Mouse (Mus musculus) embryonic facial prominence, embryonic 10.5 days (tissue): ENCODE data around the gene Sncb. TPM values are rescaled to one million over a fixed set of nuclear protein-coding genes. Genes with fewer than 3 reads are reported as not detected.

Source experiments
- DNase-seq: peaks from one replicate; pipeline ENCODE4 v3.0.0-alpha.2; 2017; ENCODE audit warnings: low spot score
- H3K27ac ChIP-seq: fragments of 300-500 bp; sonication (generic); replicated peaks from 2 replicates; pipeline ENCODE4 v1.5.1; 2016; ENCODE audit warnings: mild to moderate bottlenecking
- H3K27me3 ChIP-seq: fragments of 300-500 bp; sonication (generic); replicated peaks from 2 replicates; pipeline ENCODE4 v1.6.1; 2016; ENCODE audit warnings: low read depth, mild to moderate bottlenecking; ENCODE audit not compliant: poor library complexity, severe bottlenecking
- H3K36me3 ChIP-seq: fragments of 300-500 bp; sonication (generic); replicated peaks from 2 replicates; pipeline ENCODE4 v1.6.1; 2016; ENCODE audit warnings: mild to moderate bottlenecking, moderate library complexity
- H3K4me1 ChIP-seq: fragments of 300-500 bp; sonication (generic); 2 replicates; pipeline ENCODE4 v1.6.1; 2016
- H3K4me3 ChIP-seq: fragments of 300-500 bp; sonication (generic); 2 replicates; pipeline ENCODE4 v1.5.1; 2016; ENCODE audit warnings: mild to moderate bottlenecking, moderate library complexity
- H3K9me3 ChIP-seq: fragments of 300-500 bp; sonication (generic); 2 replicates; pipeline ENCODE4 v1.6.1; 2016; ENCODE audit warnings: mild to moderate bottlenecking
- WGBS: fragments of 180-500 bp; shearing (Covaris S2); methylation state at CpG from one replicate; pipeline ENCODE4 v1.1.7; 2016; 5-methylcytosine and 5-hydroxymethylcytosine counted together
- polyA plus RNA-seq: library from polyadenylated mRNA; unstranded; fragments of >200 nt; fragmentation: Nextera tagmentation; extraction: Ambion mirVana; gene quantifications from 2 replicates; pipeline ENCODE4 v1.2.1, GENCODE M21; 2016

The Sncb gene
- polyA plus RNA-seq, 1 experiment from 2014 or later = 0.79 TPM

GRCm38 (mm10) chr13:54726131-54726530, 40.3 kb downstream of the Sncb start:
- Histone ChIP-seq H3K9me3 (peaks cover 4% of the 10 kb centered on the region; the same call in 1 of the 2 replicates), H3K4me1 (no peaks in the 10 kb centered on the region), H3K27ac (no peak overlapping the region), H3K4me3 (no peak overlapping the region), H3K36me3 (no peaks in the 10 kb centered on the region), H3K27me3 (no peaks in the 10 kb centered on the region)
- DNase-seq = no peak
- 78% methylated on average over 11 of the region's 11 CpGs for WGBS

- no peaks in the 10 kb centered on the region for H3K27me3 ChIP-seq
- no peak overlapping the region for H3K27ac ChIP-seq
- DNase-seq = no peak
- H3K9me3 ChIP-seq = peaks cover 4% of the 10 kb centered on the region; the same call in 1 of the 2 replicates
- 91% methylated on average over 3 of the region's 3 CpGs for WGBS
- H3K4me3 ChIP-seq = no peak overlapping the region
- peaks cover 1% of the 10 kb centered on the region; the same call in 1 of the 2 replicates for H3K4me1 ChIP-seq
- H3K36me3 ChIP-seq = no peaks in the 10 kb centered on the region
Observed at GRCm38 (mm10) chr13:54723143-54723542, 43.3 kb downstream of the Sncb start.

GRCm38 (mm10) chr13:54716916-54717315, 49.5 kb downstream of the Sncb start:
- Histone ChIP-seq H3K9me3 (no peaks in the 10 kb centered on the region), H3K27me3 (peaks cover 16% of the 10 kb centered on the region; the same call in 1 of the 2 replicates), H3K36me3 (no peaks in the 10 kb centered on the region), H3K4me3 (no peak overlapping the region), H3K4me1 (peaks cover 13% of the 10 kb centered on the region), H3K27ac (no peak overlapping the region)
- DNase-seq = peak; percentile 65
- 0% methylated on average over 5 of the region's 5 CpGs for WGBS

GRCm38 (mm10) chr13:54714996-54715395, 51.4 kb downstream of the Sncb start:
- no peaks in the 10 kb centered on the region for H3K9me3 ChIP-seq
- H3K27me3 ChIP-seq = peaks cover 16% of the 10 kb centered on the region; the same call in 1 of the 2 replicates
- H3K4me1 ChIP-seq = peaks cover 13% of the 10 kb centered on the region
- no peak for DNase-seq
- WGBS = 86% methylated on average over 10 of the region's 10 CpGs
- no peak overlapping the region for H3K27ac ChIP-seq
- no peak overlapping the region for H3K4me3 ChIP-seq
- no peaks in the 10 kb centered on the region for H3K36me3 ChIP-seq

GRCm38 (mm10) chr13:54714393-54714792, 52.0 kb downstream of the Sncb start:
- Histone ChIP-seq H3K36me3 (no peaks in the 10 kb centered on the region), H3K9me3 (no peaks in the 10 kb centered on the region), H3K27ac (no peak overlapping the region), H3K4me1 (peaks cover 13% of the 10 kb centered on the region), H3K27me3 (peaks cover 16% of the 10 kb centered on the region; the same call in 1 of the 2 replicates), H3K4me3 (no peak overlapping the region)
- no peak for DNase-seq
- 44% methylated on average over 4 of the region's 4 CpGs for WGBS

GRCm38 (mm10) chr13:54710866-54711265, 55.5 kb downstream of the Sncb start:
- Histone ChIP-seq H3K27me3 (peaks cover 11% of the 10 kb centered on the region; the same call in 1 of the 2 replicates), H3K9me3 (no peaks in the 10 kb centered on the region), H3K27ac (no peak overlapping the region), H3K4me1 (no peaks in the 10 kb centered on the region), H3K4me3 (no peak overlapping the region), H3K36me3 (no peaks in the 10 kb centered on the region)
- DNase-seq = no peak
- WGBS = 79% methylated on average over 3 of the region's 3 CpGs

Other genes starting within 250 kb of the Sncb start
- gene 4833439L19Rik, start 201.2 kb downstream of the Sncb start, polyA plus RNA-seq = 200 and 207 TPM in 2 replicates
- 28.8 and 29.6 TPM in 2 replicates for gene Arl10, start 191.6 kb downstream of the Sncb start, polyA plus RNA-seq
- gene Nop16, start 176.5 kb downstream of the Sncb start, polyA plus RNA-seq = 112 and 117 TPM in 2 replicates
- gene Higd2a, start 176.4 kb downstream of the Sncb start, polyA plus RNA-seq = 144 and 154 TPM in 2 replicates
- 14.2 and 16.9 TPM in 2 replicates for gene Cltb, start 155.3 kb downstream of the Sncb start, polyA plus RNA-seq
- 83.4 and 86.7 TPM in 2 replicates for gene Faf2, start 144.8 kb downstream of the Sncb start, polyA plus RNA-seq
- gene Rnf44, start 72.7 kb downstream of the Sncb start, polyA plus RNA-seq = 87.6 and 105 TPM in 2 replicates
- 0.05 and 0.15 TPM in 2 replicates for gene Cdhr2, start 65.1 kb downstream of the Sncb start, polyA plus RNA-seq
- 0.66 and 0.94 TPM in 2 replicates for gene Gprin1, start 16.7 kb downstream of the Sncb start, polyA plus RNA-seq
- not detected in 2 replicates for gene Eif4e1b, start 17.4 kb upstream of the Sncb start, polyA plus RNA-seq
- 9.7 and 10.9 TPM in 2 replicates for gene Tspan17, start 22.8 kb upstream of the Sncb start, polyA plus RNA-seq
- gene Unc5a, start 182.8 kb upstream of the Sncb start, polyA plus RNA-seq = 2.1 and 2.2 TPM in 2 replicates